ENCODE assay signal across 19 mouse cellular contexts in the genomic region with DNA sequence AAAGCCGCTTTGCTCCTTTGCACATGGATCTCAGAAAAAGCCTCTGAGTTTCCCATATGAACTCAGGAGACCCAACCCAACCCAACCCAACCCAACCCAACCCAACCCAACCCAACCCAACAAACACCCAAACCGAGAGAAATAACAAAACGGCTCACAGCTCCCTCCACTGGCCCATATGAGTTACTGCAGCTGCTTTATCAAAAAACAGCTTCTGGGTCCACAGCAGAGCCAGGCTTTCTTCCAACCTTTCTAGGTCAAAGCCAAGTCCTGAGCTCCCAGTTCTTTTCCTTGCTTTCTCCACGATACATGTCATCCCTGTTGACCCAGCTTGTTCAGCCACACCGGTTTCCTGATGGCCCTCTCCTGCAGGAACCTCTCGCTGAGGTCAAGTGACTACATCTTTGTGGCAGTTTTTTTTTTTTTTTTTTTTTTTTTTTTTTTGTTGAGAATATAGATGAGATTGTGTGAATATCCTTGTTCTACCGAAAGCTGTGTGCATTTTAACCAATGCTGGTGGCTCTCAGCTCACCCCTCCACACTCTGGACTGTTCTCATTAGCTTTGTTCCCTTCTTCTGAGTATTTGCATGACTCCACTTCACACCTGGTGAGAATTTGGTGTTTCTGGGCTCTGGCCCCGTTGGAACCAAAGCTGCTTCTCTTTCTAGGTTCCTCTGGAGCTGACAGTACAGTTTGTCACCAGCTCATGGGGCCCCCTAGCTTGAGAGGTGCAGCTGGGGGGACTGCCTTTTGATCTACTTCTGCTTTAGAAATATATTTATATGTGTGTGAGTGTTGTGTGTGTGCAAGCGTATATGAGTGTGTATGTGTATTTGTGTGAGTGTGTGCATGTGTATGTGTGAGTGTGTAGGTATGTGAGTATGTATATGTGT. TPM values are rescaled to one million over a fixed set of nuclear protein-coding genes. Genes with fewer than 3 reads are reported as not detected.
DNase-seq lines count a peak whose midpoint lies in the region; ATAC-seq and TF ChIP-seq lines count a peak whose summit lies in the region.
"Had no signal": no experiment of that assay in that cellular context is flagged by ENCODE, and none has a peak within 500 bp of the region (broad histone marks: within the 10 kb centered on the region; RNA-seq: fewer than 3 reads in every experiment).

No protein-coding gene starts in this region.

- no peak overlapping the region for H3K9ac ChIP-seq in ES-E14 (ENCODE audit: insufficient read depth, low read depth, low read length, poor library complexity, severe bottlenecking)
- H3K9ac ChIP-seq: neural tube, embryonic 13.5 days had no signal

- H3K4me3 ChIP-seq in layer of hippocampus, adult 2 months, result no peak overlapping the region
- no peak overlapping the region for H3K4me3 ChIP-seq in ES-E14 (ENCODE audit: insufficient read depth in 1 of 2, low read depth in 1 of 2, low read length in 2 of 2, poor library complexity in 1 of 2, severe bottlenecking in 1 of 2)
- H3K4me3 ChIP-seq: forebrain, embryonic 10.5 days; neural tube, embryonic 13.5 days had no signal

- peak; percentile 62 for TF ChIP-seq CTCF in layer of hippocampus, adult 2 months (conservative IDR thresholded peaks at IDR 0.05)

- H3K9me3 ChIP-seq in ES-E14 (ENCODE audit: control insufficient read depth, insufficient read depth, low read depth, low read length), result no peaks in the 10 kb centered on the region
- H3K9me3 ChIP-seq: forebrain, embryonic 10.5 days; neural tube, embryonic 13.5 days had no signal

- in situ Hi-C loops in ES-E14 (cut with MboI; ENCODE audit: low sequenced_read_pairs in 2 of 2, unreplicated experiment in 2 of 2), result no loop called here

- peaks cover 0 to 2% of the 10 kb centered on the region in 2 experiments; a peak in 1 of 4 replicates for H3K4me1 ChIP-seq in ES-E14 (ENCODE audit: control insufficient read depth in 2 of 2, insufficient read depth in 2 of 2, low read length in 2 of 2, poor library complexity in 1 of 2)
- H3K4me1 ChIP-seq: forebrain, embryonic 10.5 days; neural tube, embryonic 13.5 days had no signal

- ATAC-seq in hematopoietic stem cell, adult 5-6 weeks (replicated peaks in 1 of 2; ENCODE audit: insufficient read depth in 1 of 2, low FRiP score in 2 of 2, low TSS enrichment in 1 of 2, low read depth in 1 of 2, poor library complexity in 2 of 2, severe bottlenecking in 2 of 2), result peak; percentile 11 to 49; a peak in 1 of 4 replicates
- no peak for ATAC-seq in erythroblast, adult 5-6 weeks (replicated peaks; ENCODE audit: low FRiP score, poor library complexity, severe bottlenecking)
- ATAC-seq: inflammation-experienced regulatory T-cells, adult 6 months had no signal

- peak; percentile 42 to 67 for DNase-seq in cerebellum, postnatal 10 days
- no peak for DNase-seq in cerebellum, adult 8-10 months
- no peak for DNase-seq in layer of hippocampus, adult 2 months (ENCODE audit: low spot score in 2 of 2)
- no peak for DNase-seq in layer of hippocampus, postnatal 14 days (ENCODE audit: low spot score in 2 of 2)
- DNase-seq in ES-E14 (ENCODE audit: low read depth, low spot score), result no peak
- DNase-seq in right cerebral cortex, postnatal 4 days, result no peak
- DNase-seq: gastrocnemius, postnatal 36 days; heart, postnatal 10 days; midbrain, embryonic 14.5 days; retina, postnatal 1 day; spleen, adult 18-20 months; thymus, adult 18-20 months had no signal

- H3K27ac ChIP-seq in layer of hippocampus, adult 2 months, result no peak overlapping the region
- no peak overlapping the region for H3K27ac ChIP-seq in ES-E14 (ENCODE audit: insufficient read depth, low read depth, low read length, poor library complexity, severe bottlenecking)
- H3K27ac ChIP-seq: forebrain, embryonic 10.5 days; neural tube, embryonic 13.5 days had no signal

- no peaks in the 10 kb centered on the region for H3K36me3 ChIP-seq in ES-E14 (ENCODE audit: control insufficient read depth, insufficient read depth, low read length, poor library complexity, severe bottlenecking)
- H3K36me3 ChIP-seq: forebrain, embryonic 10.5 days; neural tube, embryonic 13.5 days had no signal

TF ChIP-seq in ES-E14, 5 proteins besides CTCF, POLR2A, EP300 and RAD21:
- TF ChIP-seq MAFK (IDR thresholded peaks at IDR 0.05; ENCODE audit: insufficient read depth, low read depth, low read length), result no peak
- no peak for TF ChIP-seq ZC3H11A (IDR thresholded peaks at IDR 0.05; ENCODE audit: borderline replicate concordance, low read depth, low read length)
- TF ChIP-seq ZNF384 (IDR thresholded peaks at IDR 0.05; ENCODE audit: low read depth, low read length), result peak; percentile 66; the same call in 1 of the 2 replicates
- no peak for TF ChIP-seq CHD2 (IDR thresholded peaks at IDR 0.05; ENCODE audit: low read depth, low read length)

RNA-seq across cellular contexts. Expression of a gene that starts 9.6 kb away (rescaled TPM):
- not detected for total RNA-seq in layer of hippocampus, adult 2 months (2021)
- not detected for total RNA-seq in layer of hippocampus, postnatal 14 days (2021)
- total RNA-seq in ES-E14 (2012; rRNA removed), result not detected in 2 replicates
- not detected in 2 replicates for total RNA-seq in hematopoietic stem cell, adult 5-6 weeks (2017)
- total RNA-seq in erythroblast, adult 5-6 weeks (2015; ENCODE audit: low replicate concordance), result not detected in 2 replicates
- not detected in 2 replicates for total RNA-seq in erythroblast, adult 5-6 weeks (2017; ENCODE audit: low replicate concordance)
- total RNA-seq: gastrocnemius, postnatal 36 days; heart, postnatal 10 days; left cerebral cortex, postnatal 10 days; liver, adult 2 months had no signal

RNA-seq across cellular contexts. Expression of a gene that starts 10.2 kb away (rescaled TPM):
- total RNA-seq in layer of hippocampus, adult 2 months (2021), result 1 to 10 TPM; 6.1 to 7.6 TPM
- total RNA-seq in layer of hippocampus, postnatal 14 days (2021), result 10 to 100 TPM in 1 of 2 experiments, 1 to 10 TPM in 1; 5.6 to 11.9 TPM
- total RNA-seq in ES-E14 (2012; rRNA removed), result 24.1 and 47.9 TPM in 2 replicates
- total RNA-seq in hematopoietic stem cell, adult 5-6 weeks (2017), result 0.25 TPM in 1 of 2 replicates, not detected in the other
- not detected in 2 replicates for total RNA-seq in erythroblast, adult 5-6 weeks (2015; ENCODE audit: low replicate concordance)
- not detected in 2 replicates for total RNA-seq in erythroblast, adult 5-6 weeks (2017; ENCODE audit: low replicate concordance)

RNA-seq across cellular contexts. Expression of a gene that starts 22.2 kb away (rescaled TPM):
- total RNA-seq in layer of hippocampus, adult 2 months (2021), result 10 to 100 TPM; 42.9 to 52.9 TPM
- 10 to 100 TPM; 47.2 to 52.5 TPM for total RNA-seq in layer of hippocampus, postnatal 14 days (2021)
- total RNA-seq in ES-E14 (2012; rRNA removed), result 178 and 226 TPM in 2 replicates
- 19.9 and 36.6 TPM in 2 replicates for total RNA-seq in hematopoietic stem cell, adult 5-6 weeks (2017)
- 8.8 and 10.4 TPM in 2 replicates for total RNA-seq in erythroblast, adult 5-6 weeks (2015; ENCODE audit: low replicate concordance)
- 10.3 and 18.3 TPM in 2 replicates for total RNA-seq in erythroblast, adult 5-6 weeks (2017; ENCODE audit: low replicate concordance)

RNA-seq across cellular contexts. Expression of a gene that starts 42.2 kb away (rescaled TPM):
- total RNA-seq in layer of hippocampus, adult 2 months (2021), result 10 to 100 TPM; 36.9 to 37.1 TPM
- 10 to 100 TPM; 58.1 to 61.9 TPM for total RNA-seq in layer of hippocampus, postnatal 14 days (2021)
- 0.85 and 1.4 TPM in 2 replicates for total RNA-seq in ES-E14 (2012; rRNA removed)
- 0.05 TPM in 1 of 2 replicates, not detected in the other for total RNA-seq in hematopoietic stem cell, adult 5-6 weeks (2017)
- 0.19 and 2.3 TPM in 2 replicates for total RNA-seq in erythroblast, adult 5-6 weeks (2015; ENCODE audit: low replicate concordance)
- total RNA-seq in erythroblast, adult 5-6 weeks (2017; ENCODE audit: low replicate concordance), result not detected in 2 replicates

Comparison
In these comparisons a context has a peak if more than half of its experiments do, and no peak if none do; other contexts are left out.
1. DNase-seq: peak in cerebellum, postnatal 10 days (2 of 2); none in cerebellum, adult 8-10 months (single experiment), layer of hippocampus, adult 2 months (0 of 2), layer of hippocampus, postnatal 14 days (0 of 2), ES-E14 (single experiment) and right cerebral cortex, postnatal 4 days (single experiment).